ENCODE assay signal across 10 mouse cellular contexts in the genomic region with DNA sequence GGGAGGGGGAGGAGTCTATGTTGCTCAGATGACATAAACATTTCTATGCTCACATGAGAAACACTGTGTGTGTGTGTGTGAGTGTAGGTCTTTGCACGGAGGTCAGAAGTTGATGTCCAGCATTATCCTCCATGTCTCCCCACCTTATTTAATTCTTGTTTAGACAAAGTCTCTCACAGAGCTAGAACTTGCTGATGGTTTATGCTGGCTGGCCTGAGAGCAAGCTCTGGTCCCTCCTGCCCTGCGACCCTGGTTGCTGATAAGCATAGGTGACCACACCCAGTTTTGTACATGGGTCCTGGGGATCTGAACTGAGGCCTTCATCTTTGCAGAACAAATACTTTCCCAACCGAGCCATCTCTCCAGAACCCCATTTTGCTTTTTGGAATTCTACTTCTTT. TPM values are rescaled to one million over a fixed set of nuclear protein-coding genes. Genes with fewer than 3 reads are reported as not detected.
DNase-seq lines count a peak whose midpoint lies in the region; ATAC-seq lines count a peak whose summit lies in the region.
"Had no signal": no experiment of that assay in that cellular context is flagged by ENCODE, and none has a peak within 500 bp of the region (broad histone marks: within the 10 kb centered on the region; RNA-seq: fewer than 3 reads in every experiment).

No protein-coding gene starts in this region.

- H3K27me3 ChIP-seq in heart, embryonic 15.5 days: no peaks in the 10 kb centered on the region
- H3K27me3 ChIP-seq in lung, embryonic 15.5 days: no peaks in the 10 kb centered on the region
- no peaks in the 10 kb centered on the region for H3K27me3 ChIP-seq in limb, embryonic 10.5 days (ENCODE audit: low read depth, poor library complexity, severe bottlenecking)
- H3K27me3 ChIP-seq in stomach, embryonic 16.5 days (ENCODE audit: control insufficient read depth, insufficient read depth, low read length): no peaks in the 10 kb centered on the region
- H3K27me3 ChIP-seq: CH12.LX had no signal

- intact Hi-C loops in heart, postnatal 14 days (cut with DNase I): loop anchor here (5.0 to 10.0 kb wide), 2 partner anchors 232 to 620 kb away; no protein-coding TSS in a partner anchor

- WGBS in heart, embryonic 15.5 days: 42% methylated on average over 3 of the region's 3 CpGs
- WGBS in lung, embryonic 15.5 days: 53% methylated on average over 3 of the region's 3 CpGs
- 62% methylated on average over 3 of the region's 3 CpGs for WGBS in limb, embryonic 10.5 days
- WGBS in stomach, embryonic 16.5 days: 43% methylated on average over 3 of the region's 3 CpGs

- no peak for ATAC-seq in heart, embryonic 15.5 days (replicated peaks; ENCODE audit: insufficient number of reproducible peaks, insufficient read depth, low FRiP score, low read depth)
- ATAC-seq in lung, embryonic 15.5 days (ENCODE audit: borderline replicate concordance, extremely low read depth, low FRiP score, low TSS enrichment): no peak
- ATAC-seq in stomach, embryonic 16.5 days (ENCODE audit: insufficient read depth, low FRiP score): no peak

- no peak for DNase-seq in heart, postnatal 14 days
- no peak for DNase-seq in lung, postnatal 14 days
- DNase-seq in limb, embryonic 10.5 days (ENCODE audit: low spot score): no peak
- no peak for DNase-seq in yolk sac, embryonic 10.5 days (ENCODE audit: low spot score)
- DNase-seq in ovary, postnatal 14 days (ENCODE audit: low spot score): no peak
- DNase-seq: kidney, adult 9 months had no signal

- H3K27ac ChIP-seq in heart, embryonic 15.5 days: peak overlapping the region; percentile 63
- H3K27ac ChIP-seq in lung, embryonic 15.5 days: peak overlapping the region; percentile 62
- H3K27ac ChIP-seq in limb, embryonic 10.5 days: no peak overlapping the region
- H3K27ac ChIP-seq in stomach, embryonic 16.5 days (ENCODE audit: low read length): peak overlapping the region; percentile 74

- no peak overlapping the region for H3K4me3 ChIP-seq in heart, embryonic 15.5 days
- H3K4me3 ChIP-seq in lung, embryonic 15.5 days: no peak overlapping the region
- H3K4me3 ChIP-seq in limb, embryonic 10.5 days: 0 out of 2 replicates have a peak overlapping the region, but pooled peaks have one; percentile 38
- no peak overlapping the region; the same call in 1 of the 2 replicates for H3K4me3 ChIP-seq in stomach, embryonic 16.5 days (replicated peaks; ENCODE audit: low read length)

- no peaks in the 10 kb centered on the region for H3K36me3 ChIP-seq in heart, embryonic 15.5 days
- H3K36me3 ChIP-seq in lung, embryonic 15.5 days: no peaks in the 10 kb centered on the region
- H3K36me3 ChIP-seq in limb, embryonic 10.5 days: peaks cover 5% of the 10 kb centered on the region
- no peaks in the 10 kb centered on the region for H3K36me3 ChIP-seq in stomach, embryonic 16.5 days (ENCODE audit: control insufficient read depth, insufficient read depth, low read length)

- H3K4me2 ChIP-seq in heart, embryonic 15.5 days: peak overlapping the region; percentile 90
- H3K4me2 ChIP-seq in lung, embryonic 15.5 days: peak overlapping the region; percentile 63
- H3K4me2 ChIP-seq in stomach, embryonic 16.5 days (ENCODE audit: low read depth, low read length): peak overlapping the region; percentile 61

- H3K9me3 ChIP-seq in heart, embryonic 15.5 days (replicated peaks): no peaks in the 10 kb centered on the region
- H3K9me3 ChIP-seq in lung, embryonic 15.5 days: no peaks in the 10 kb centered on the region
- H3K9me3 ChIP-seq in limb, embryonic 10.5 days (replicated peaks): no peaks in the 10 kb centered on the region
- no peaks in the 10 kb centered on the region for H3K9me3 ChIP-seq in stomach, embryonic 16.5 days (replicated peaks; ENCODE audit: control insufficient read depth, low read length)

- H3K9ac ChIP-seq in heart, embryonic 15.5 days: no peak overlapping the region
- no peak overlapping the region for H3K9ac ChIP-seq in lung, embryonic 15.5 days
- no peak overlapping the region for H3K9ac ChIP-seq in stomach, embryonic 16.5 days (ENCODE audit: low read length)

- peaks cover 53% of the 10 kb centered on the region for H3K4me1 ChIP-seq in heart, embryonic 15.5 days (replicated peaks)
- peaks cover 63% of the 10 kb centered on the region for H3K4me1 ChIP-seq in lung, embryonic 15.5 days
- peaks cover 79% of the 10 kb centered on the region for H3K4me1 ChIP-seq in limb, embryonic 10.5 days
- peaks cover 19% of the 10 kb centered on the region for H3K4me1 ChIP-seq in stomach, embryonic 16.5 days (ENCODE audit: control insufficient read depth, insufficient read depth, low read length)

RNA-seq across cellular contexts. Expression of a gene that starts 3.1 kb away (rescaled TPM):
- 28.2 and 31.0 TPM in 2 replicates for polyA plus RNA-seq in heart, embryonic 15.5 days (2015; fragmentation: Nextera tagmentation; extraction: Ambion mirVana)
- total RNA-seq in heart, postnatal 14 days (2021): 10 to 100 TPM; 16.7 to 19.9 TPM
- polyA plus RNA-seq in lung, embryonic 15.5 days (2015; fragmentation: Nextera tagmentation; extraction: Ambion mirVana): 22.2 and 23.6 TPM in 2 replicates
- polyA plus RNA-seq in limb, embryonic 10.5 days (2016; fragmentation: Nextera tagmentation; extraction: Ambion mirVana): 20.4 and 25.7 TPM in 2 replicates
- polyA plus RNA-seq in stomach, embryonic 16.5 days (2015; fragmentation: Nextera tagmentation; extraction: Ambion mirVana): 20.2 and 21.7 TPM in 2 replicates
